In genomic region chr16:33844866-33845265, GRCm38 (mm10) we compare ENCODE assay signal across 23 mouse cellular contexts. TPM values are rescaled to one million over a fixed set of nuclear protein-coding genes. Genes with fewer than 3 reads are reported as not detected.
DNase-seq lines count a peak whose midpoint lies in the region; ATAC-seq and TF ChIP-seq lines count a peak whose summit lies in the region.
"Had no signal": no experiment of that assay in that cellular context is flagged by ENCODE, and none has a peak within 500 bp of the region (broad histone marks: within the 10 kb centered on the region; RNA-seq: fewer than 3 reads in every experiment).

No protein-coding gene starts in this region.

- H3K4me1 ChIP-seq in heart, adult 2 months (ENCODE audit: control insufficient read depth, insufficient read depth, low read length), result no peaks in the 10 kb centered on the region
- H3K4me1 ChIP-seq in midbrain, embryonic 10.5 days, result peaks cover 19% of the 10 kb centered on the region
- H3K4me1 ChIP-seq in intestine, postnatal 0 days (replicated peaks; ENCODE audit: control insufficient read depth, insufficient read depth, low read length), result no peaks in the 10 kb centered on the region
- no peaks in the 10 kb centered on the region for H3K4me1 ChIP-seq in midbrain, embryonic 15.5 days
- H3K4me1 ChIP-seq: forebrain, embryonic 13.5 days; forebrain, embryonic 15.5 days had no signal

- TF ChIP-seq CTCF in heart, adult 2 months (IDR thresholded peaks at IDR 0.05), result no peak
- no peak for TF ChIP-seq CTCF in intestine, postnatal 0 days (IDR thresholded peaks at IDR 0.05; ENCODE audit: low read depth)

- no peak overlapping the region for H3K27ac ChIP-seq in heart, adult 2 months
- H3K27ac ChIP-seq in midbrain, embryonic 10.5 days (replicated peaks), result no peak overlapping the region
- H3K27ac ChIP-seq in intestine, postnatal 0 days (ENCODE audit: low read depth, low read length), result no peak overlapping the region
- H3K27ac ChIP-seq in midbrain, embryonic 15.5 days, result no peak overlapping the region
- H3K27ac ChIP-seq: forebrain, embryonic 13.5 days; forebrain, embryonic 15.5 days had no signal

- TF ChIP-seq POLR2A in heart, adult 2 months (IDR thresholded peaks at IDR 0.05; ENCODE audit: insufficient read depth, low read depth, low read length), result no peak

- no peaks in the 10 kb centered on the region for H3K27me3 ChIP-seq in heart, adult 2 months (ENCODE audit: control insufficient read depth, insufficient read depth, low read length)
- peaks cover 10% of the 10 kb centered on the region for H3K27me3 ChIP-seq in midbrain, embryonic 10.5 days (ENCODE audit: low read depth, poor library complexity, severe bottlenecking)
- no peaks in the 10 kb centered on the region for H3K27me3 ChIP-seq in intestine, postnatal 0 days (replicated peaks; ENCODE audit: control insufficient read depth, insufficient read depth, low read length)
- no peaks in the 10 kb centered on the region for H3K27me3 ChIP-seq in midbrain, embryonic 15.5 days (replicated peaks)
- H3K27me3 ChIP-seq: forebrain, embryonic 13.5 days; forebrain, embryonic 15.5 days; Patski had no signal

- no peak overlapping the region for H3K4me2 ChIP-seq in intestine, postnatal 0 days (replicated peaks; ENCODE audit: low read depth)
- H3K4me2 ChIP-seq in midbrain, embryonic 15.5 days, result no peak overlapping the region
- H3K4me2 ChIP-seq: forebrain, embryonic 13.5 days; forebrain, embryonic 15.5 days had no signal

- TF ChIP-seq EP300 in heart, adult 2 months (IDR thresholded peaks at IDR 0.05; ENCODE audit: insufficient read depth, low read depth, low read length), result no peak

- H3K9me3 ChIP-seq in midbrain, embryonic 10.5 days (replicated peaks), result no peaks in the 10 kb centered on the region
- no peaks in the 10 kb centered on the region for H3K9me3 ChIP-seq in intestine, postnatal 0 days (ENCODE audit: control insufficient read depth)
- no peaks in the 10 kb centered on the region for H3K9me3 ChIP-seq in midbrain, embryonic 15.5 days
- H3K9me3 ChIP-seq: forebrain, embryonic 13.5 days; forebrain, embryonic 15.5 days; G1E had no signal

- H3K4me3 ChIP-seq in heart, adult 2 months, result no peak overlapping the region
- no peak overlapping the region for H3K4me3 ChIP-seq in midbrain, embryonic 10.5 days
- no peak overlapping the region for H3K4me3 ChIP-seq in intestine, postnatal 0 days (ENCODE audit: low read depth, low read length)
- no peak overlapping the region for H3K4me3 ChIP-seq in midbrain, embryonic 15.5 days
- H3K4me3 ChIP-seq: forebrain, embryonic 13.5 days; forebrain, embryonic 15.5 days had no signal

- intact Hi-C loops in heart, adult 2 months (cut with DNase I), result no loop called here

- no peaks in the 10 kb centered on the region for H3K79me2 ChIP-seq in heart, adult 2 months (replicated peaks; ENCODE audit: control insufficient read depth, insufficient read depth, low read length)

- ATAC-seq in intestine, postnatal 0 days, result no peak
- no peak for ATAC-seq in midbrain, embryonic 15.5 days (replicated peaks)
- ATAC-seq: activated CD4-positive, CD25-positive, alpha-beta regulatory T cell, adult 4 months; forebrain, embryonic 13.5 days; forebrain, embryonic 15.5 days; forebrain, postnatal 0 days; Patski had no signal

- DNase-seq in heart, adult 11 months, result peak; percentile 80
- DNase-seq in heart, adult 2 months, result no peak
- DNase-seq in ES-CJ7 (ENCODE audit: low read depth, low spot score) (peak; percentile 82), R1 (ENCODE audit: low read depth, low spot score) (peak; percentile 81)
- DNase-seq in midbrain, embryonic 10.5 days (ENCODE audit: low spot score), result no peak
- DNase-seq: adrenal gland, adult 8-10 months; adrenal gland, postnatal 14 days; adrenal gland, postnatal 36 days; cerebellum, adult 11-12 months; cerebellum, adult 2 months; cerebellum, adult 9-10 months; cerebellum, postnatal 10 days; cerebellum, postnatal 25 days; forebrain, postnatal 0 days had no signal

- 89% methylated on average over 6 of the region's 6 CpGs for whole genome bisulfite sequencing in heart, adult 2 months
- WGBS in midbrain, embryonic 10.5 days, result 69% methylated on average over 6 of the region's 6 CpGs
- WGBS in intestine, postnatal 0 days, result 82% methylated on average over 6 of the region's 6 CpGs
- 70% methylated on average over 6 of the region's 6 CpGs for WGBS in midbrain, embryonic 15.5 days

- H3K36me3 ChIP-seq in heart, adult 2 months (ENCODE audit: control insufficient read depth, insufficient read depth, low read length), result no peaks in the 10 kb centered on the region
- H3K36me3 ChIP-seq in midbrain, embryonic 10.5 days, result peaks cover 5% of the 10 kb centered on the region; the same call in 1 of the 2 replicates
- peaks cover 5% of the 10 kb centered on the region; the same call in 1 of the 2 replicates for H3K36me3 ChIP-seq in intestine, postnatal 0 days (ENCODE audit: control insufficient read depth, insufficient read depth)
- no peaks in the 10 kb centered on the region for H3K36me3 ChIP-seq in midbrain, embryonic 15.5 days (replicated peaks)
- H3K36me3 ChIP-seq: forebrain, embryonic 15.5 days; G1E had no signal

- no peak overlapping the region for H3K9ac ChIP-seq in heart, adult 2 months (ENCODE audit: low read depth, low read length)
- H3K9ac ChIP-seq in intestine, postnatal 0 days (ENCODE audit: low read depth, low read length), result no peak overlapping the region
- H3K9ac ChIP-seq in midbrain, embryonic 15.5 days, result no peak overlapping the region
- H3K9ac ChIP-seq: forebrain, embryonic 13.5 days; forebrain, embryonic 15.5 days; forebrain, postnatal 0 days had no signal

RNA-seq across cellular contexts. Expression of gene Itgb5, which starts 15.4 kb away (rescaled TPM):
- 10 to 100 TPM; 83.2 to 95.3 TPM for total RNA-seq in heart, adult 2 months (2021)
- 95.7 and 123 TPM in 2 replicates for polyA plus RNA-seq in heart, adult 2 months (2012; rRNA removed)
- polyA plus RNA-seq in midbrain, embryonic 10.5 days (2016; fragmentation: Nextera tagmentation; extraction: Ambion mirVana), result 9.0 and 13.6 TPM in 2 replicates
- 23.5 and 23.6 TPM in 2 replicates for polyA plus RNA-seq in intestine, postnatal 0 days (2015; fragmentation: Nextera tagmentation; extraction: Ambion mirVana)
- 24.1 and 24.6 TPM in 2 replicates for polyA plus RNA-seq in midbrain, embryonic 15.5 days (2015; fragmentation: Nextera tagmentation; extraction: Ambion mirVana)

RNA-seq across cellular contexts. Expression of gene Muc13, which starts 51.0 kb away (rescaled TPM):
- total RNA-seq in heart, adult 2 months (2021), result not detected
- 0.15 and 0.33 TPM in 2 replicates for polyA plus RNA-seq in heart, adult 2 months (2012; rRNA removed)
- 0.10 and 0.15 TPM in 2 replicates for polyA plus RNA-seq in midbrain, embryonic 10.5 days (2016; fragmentation: Nextera tagmentation; extraction: Ambion mirVana)
- 459 and 473 TPM in 2 replicates for polyA plus RNA-seq in intestine, postnatal 0 days (2015; fragmentation: Nextera tagmentation; extraction: Ambion mirVana)
- polyA plus RNA-seq in midbrain, embryonic 15.5 days (2015; fragmentation: Nextera tagmentation; extraction: Ambion mirVana), result 0.08 TPM in 1 of 2 replicates, not detected in the other
- total RNA-seq: adrenal gland, adult 18-20 months; adrenal gland, postnatal 36 days; forebrain, postnatal 0 days had no signal
- polyA plus RNA-seq: embryonic facial prominence, embryonic 14.5 days; forebrain, embryonic 13.5 days; forebrain, embryonic 15.5 days; forebrain, postnatal 0 days; Patski had no signal

Comparison
In these comparisons a context has a peak if more than half of its experiments do, and no peak if none do; other contexts are left out.
1. DNase-seq: peak in heart, adult 11 months (single experiment), ES-CJ7 (single experiment) and R1 (single experiment); none in heart, adult 2 months (0 of 2) and midbrain, embryonic 10.5 days (single experiment).
2. RNA of gene Muc13, which starts 51.0 kb away (polyA plus RNA-seq): 459 to 473 TPM in intestine, postnatal 0 days; 0.15 to 0.33 TPM in heart, adult 2 months, 0.10 to 0.15 TPM in midbrain, embryonic 10.5 days and 0.08 TPM in midbrain, embryonic 15.5 days; every median in the first group is over 100 times any median in the second.